Mouse (Mus musculus): ENCODE measurements around the gene Gm614. TPM values are rescaled to one million over a fixed set of nuclear protein-coding genes. Genes with fewer than 3 reads are reported as not detected.

Gm614 gene
- not detected in 2 replicates for polyA plus RNA-seq (2012; rRNA removed)

DNA sequence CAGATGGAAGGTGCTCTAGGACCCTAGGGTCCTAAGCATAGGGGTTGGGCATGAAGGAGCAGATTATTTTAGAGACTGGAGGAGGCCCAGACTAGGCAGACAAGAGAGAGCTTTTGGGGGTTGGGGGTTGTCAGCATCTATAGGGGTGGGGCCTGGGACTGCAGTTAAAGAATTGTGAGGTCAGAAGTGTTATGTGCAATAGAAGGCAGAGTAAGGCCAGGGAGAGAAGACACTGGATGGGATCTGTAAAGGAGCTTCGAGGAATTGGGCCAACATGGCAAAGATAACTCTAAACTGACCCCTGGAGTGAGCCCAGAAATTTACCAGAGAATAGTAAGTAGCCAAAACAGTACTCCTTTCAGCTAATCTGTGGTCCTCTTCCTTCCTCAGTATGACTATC lies at the start of gene Gm614:
Gene Gm614, minus strand, starts transcription at position 101 of the 400 bp plus-strand sequence.
- H3K27me3 ChIP-seq (replicated peaks; ENCODE audit: control insufficient read depth, insufficient read depth, low read length): no peaks in the 10 kb centered on the region
- 100% methylated on average over 1 of the region's 1 CpGs for WGBS

DNA sequence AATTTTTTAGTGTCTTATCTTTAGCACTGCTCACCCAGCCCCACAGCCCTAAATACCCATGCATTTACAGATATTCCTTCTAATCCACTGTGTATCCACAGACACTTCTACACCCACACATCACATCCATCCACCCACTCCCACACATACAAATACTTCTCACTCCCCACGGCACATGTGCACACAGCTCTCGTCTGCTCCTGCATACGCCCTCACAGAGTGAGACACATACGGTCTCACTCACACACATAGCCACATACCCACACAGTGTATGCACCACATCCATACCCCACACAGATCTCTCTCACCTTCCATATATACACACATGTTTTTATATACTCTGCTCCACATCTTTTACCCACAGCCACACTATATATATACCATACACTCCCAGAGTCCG lies 45.5 kb upstream of the Gm614 start:
- DNase-seq: no peak
- 95% methylated on average over 5 of the region's 5 CpGs for WGBS
- H3K36me3 ChIP-seq (ENCODE audit: control insufficient read depth, insufficient read depth, low read length): no peaks in the 10 kb centered on the region
- no peaks in the 10 kb centered on the region for H3K4me1 ChIP-seq (ENCODE audit: control insufficient read depth, insufficient read depth, low read length)
- H3K27ac ChIP-seq (ENCODE audit: insufficient read depth, low read depth, low read length): no peak overlapping the region
- no peaks in the 10 kb centered on the region for H3K27me3 ChIP-seq (replicated peaks; ENCODE audit: control insufficient read depth, insufficient read depth, low read length)
- H3K4me3 ChIP-seq (ENCODE audit: insufficient read depth, low read depth, low read length): no peak overlapping the region
- TF ChIP-seq POLR2A (IDR thresholded peaks at IDR 0.05; ENCODE audit: low read depth, low read length) (no peak), CTCF (conservative IDR thresholded peaks at IDR 0.05; ENCODE audit: insufficient read depth, insufficient read length, low read depth, low read length) (no peak)

More for the DNA sequence above, at the start of gene Gm614:
- Histone ChIP-seq H3K36me3 (ENCODE audit: control insufficient read depth, insufficient read depth, low read length) (no peaks in the 10 kb centered on the region), H3K27ac (ENCODE audit: insufficient read depth, low read depth, low read length) (no peak within 1 kb of the TSS), H3K4me3 (ENCODE audit: insufficient read depth, low read depth, low read length) (no peak within 1 kb of the TSS), H3K4me1 (ENCODE audit: control insufficient read depth, insufficient read depth, low read length) (no peaks in the 10 kb centered on the region)
- DNase-seq: no peak
- TF ChIP-seq CTCF (conservative IDR thresholded peaks at IDR 0.05; ENCODE audit: insufficient read depth, insufficient read length, low read depth, low read length): no peak
- no peak for TF ChIP-seq POLR2A (IDR thresholded peaks at IDR 0.05; ENCODE audit: low read depth, low read length)

DNA sequence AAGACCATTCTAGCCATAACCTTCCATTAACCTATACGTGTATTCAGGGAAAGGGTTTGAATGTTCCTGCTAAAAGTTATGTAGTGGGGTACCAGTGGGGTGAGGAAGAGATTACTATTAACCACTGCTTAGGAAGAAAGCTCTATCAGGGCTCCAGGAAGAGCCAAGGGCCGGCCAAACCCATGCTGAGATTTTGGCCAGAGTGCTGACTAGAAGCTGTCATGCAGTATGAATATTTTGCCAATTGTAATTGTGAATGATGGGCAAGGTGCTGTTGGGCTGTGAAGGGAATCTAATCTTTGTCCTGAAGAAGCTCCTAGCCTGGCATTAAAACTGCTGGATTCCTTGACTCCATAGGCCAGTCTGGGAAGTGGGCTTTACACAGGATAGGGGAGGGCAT lies 40.9 kb upstream of the Gm614 start:
- WGBS: 88% methylated on average over 2 of the region's 2 CpGs

GRCm38 (mm10) chrX:101301654-101302053 lies 37.9 kb upstream of the Gm614 start:
- no peaks in the 10 kb centered on the region for H3K27me3 ChIP-seq (replicated peaks; ENCODE audit: control insufficient read depth, insufficient read depth, low read length)
- no peak overlapping the region for H3K27ac ChIP-seq (ENCODE audit: insufficient read depth, low read depth, low read length)
- no peaks in the 10 kb centered on the region for H3K4me1 ChIP-seq (ENCODE audit: control insufficient read depth, insufficient read depth, low read length)
- H3K36me3 ChIP-seq (ENCODE audit: control insufficient read depth, insufficient read depth, low read length): no peaks in the 10 kb centered on the region
- 91% methylated on average over 9 of the region's 9 CpGs for WGBS
- DNase-seq: no peak
- H3K4me3 ChIP-seq (ENCODE audit: insufficient read depth, low read depth, low read length): no peak overlapping the region
- TF ChIP-seq POLR2A (IDR thresholded peaks at IDR 0.05; ENCODE audit: low read depth, low read length) (no peak), CTCF (conservative IDR thresholded peaks at IDR 0.05; ENCODE audit: insufficient read depth, insufficient read length, low read depth, low read length) (no peak)

More for the DNA sequence above, 40.9 kb upstream of the Gm614 start:
- no peaks in the 10 kb centered on the region for H3K27me3 ChIP-seq (replicated peaks; ENCODE audit: control insufficient read depth, insufficient read depth, low read length)
- DNase-seq: no peak
- no peaks in the 10 kb centered on the region for H3K36me3 ChIP-seq (ENCODE audit: control insufficient read depth, insufficient read depth, low read length)
- TF ChIP-seq CTCF (conservative IDR thresholded peaks at IDR 0.05; ENCODE audit: insufficient read depth, insufficient read length, low read depth, low read length) (no peak), POLR2A (IDR thresholded peaks at IDR 0.05; ENCODE audit: low read depth, low read length) (no peak)
- H3K4me3 ChIP-seq (ENCODE audit: insufficient read depth, low read depth, low read length): no peak overlapping the region
- H3K27ac ChIP-seq (ENCODE audit: insufficient read depth, low read depth, low read length): no peak overlapping the region
- no peaks in the 10 kb centered on the region for H3K4me1 ChIP-seq (ENCODE audit: control insufficient read depth, insufficient read depth, low read length)

- Histone ChIP-seq H3K27me3 (replicated peaks; ENCODE audit: control insufficient read depth, insufficient read depth, low read length) (no peaks in the 10 kb centered on the region), H3K4me1 (ENCODE audit: control insufficient read depth, insufficient read depth, low read length) (no peaks in the 10 kb centered on the region), H3K27ac (ENCODE audit: insufficient read depth, low read depth, low read length) (no peak overlapping the region), H3K36me3 (ENCODE audit: control insufficient read depth, insufficient read depth, low read length) (no peaks in the 10 kb centered on the region), H3K4me3 (ENCODE audit: insufficient read depth, low read depth, low read length) (peak overlapping the region; percentile 23; the same call in 1 of the 2 replicates)
- DNase-seq: no peak
- 33% methylated on average over 13 of the region's 13 CpGs for WGBS
- TF ChIP-seq POLR2A (IDR thresholded peaks at IDR 0.05; ENCODE audit: low read depth, low read length) (no peak), CTCF (conservative IDR thresholded peaks at IDR 0.05; ENCODE audit: insufficient read depth, insufficient read length, low read depth, low read length) (no peak)
These were observed 36.7 kb upstream of the Gm614 start for GRCm38 (mm10) chrX:101300427-101301030.

- Histone ChIP-seq H3K4me1 (ENCODE audit: control insufficient read depth, insufficient read depth, low read length) (no peaks in the 10 kb centered on the region), H3K4me3 (ENCODE audit: insufficient read depth, low read depth, low read length) (peak overlapping the region; percentile 23; the same call in 1 of the 2 replicates), H3K27ac (ENCODE audit: insufficient read depth, low read depth, low read length) (no peak overlapping the region), H3K36me3 (ENCODE audit: control insufficient read depth, insufficient read depth, low read length) (no peaks in the 10 kb centered on the region), H3K27me3 (replicated peaks; ENCODE audit: control insufficient read depth, insufficient read depth, low read length) (no peaks in the 10 kb centered on the region)
- WGBS: 8% methylated on average over 13 of the region's 13 CpGs
- TF ChIP-seq CTCF (conservative IDR thresholded peaks at IDR 0.05; ENCODE audit: insufficient read depth, insufficient read length, low read depth, low read length): no peak
- no peak for TF ChIP-seq POLR2A (IDR thresholded peaks at IDR 0.05; ENCODE audit: low read depth, low read length)
- DNase-seq: no peak
These were observed 36.0 kb upstream of the Gm614 start for GRCm38 (mm10) chrX:101299473-101300426.

GRCm38 (mm10) chrX:101299055-101299454 lies 35.3 kb upstream of the Gm614 start, which contains the start of gene Nlgn3:
Gene Nlgn3, plus strand, starts transcription at chrX:101299168.
- DNase-seq: no peak
- Histone ChIP-seq H3K27me3 (replicated peaks; ENCODE audit: control insufficient read depth, insufficient read depth, low read length) (no peaks in the 10 kb centered on the region), H3K4me1 (ENCODE audit: control insufficient read depth, insufficient read depth, low read length) (no peaks in the 10 kb centered on the region), H3K36me3 (ENCODE audit: control insufficient read depth, insufficient read depth, low read length) (no peaks in the 10 kb centered on the region), H3K4me3 (ENCODE audit: insufficient read depth, low read depth, low read length) (no peak within 1 kb of the TSS), H3K27ac (ENCODE audit: insufficient read depth, low read depth, low read length) (no peak within 1 kb of the TSS)
- WGBS: 2% methylated on average over 8 of the region's 24 CpGs
- TF ChIP-seq POLR2A (IDR thresholded peaks at IDR 0.05; ENCODE audit: low read depth, low read length) (no peak), CTCF (conservative IDR thresholded peaks at IDR 0.05; ENCODE audit: insufficient read depth, insufficient read length, low read depth, low read length) (no peak)

Measured in kidney, adult 2 months (tissue).